Mouse (Mus musculus) megakaryocyte, embryonic 14.5 days (primary cell): ENCODE measurements around the gene Pex1.

ENCODE experiments used
- FLI1 ChIP-seq: IDR thresholded peaks from 2 replicates; pipeline ENCODE4 v1.6.1; 2012; ENCODE audit warnings: low read length, inconsistent platforms, mixed read lengths
- GATA1 ChIP-seq: IDR thresholded peaks from 3 replicates; pipeline ENCODE4 v1.6.1; 2012; ENCODE audit warnings: mixed read lengths, low read length, inconsistent platforms, borderline replicate concordance

- TF ChIP-seq GATA1, result no peak
- no peak for TF ChIP-seq FLI1
Measured at GRCm38 (mm10) chr5:3595693-3596398, at the start of gene Pex1.
